Mouse (Mus musculus) left cerebral cortex, adult 9 months (tissue): ENCODE measurements around the gene Enpp1.

ENCODE experiments used
- DNase-seq, 2 experiments: peaks; one replicate each; pipeline ENCODE4 v3.0.0; 2022; ENCODE audit warnings: low spot score in 2 of 2

The Enpp1 gene

DNA sequence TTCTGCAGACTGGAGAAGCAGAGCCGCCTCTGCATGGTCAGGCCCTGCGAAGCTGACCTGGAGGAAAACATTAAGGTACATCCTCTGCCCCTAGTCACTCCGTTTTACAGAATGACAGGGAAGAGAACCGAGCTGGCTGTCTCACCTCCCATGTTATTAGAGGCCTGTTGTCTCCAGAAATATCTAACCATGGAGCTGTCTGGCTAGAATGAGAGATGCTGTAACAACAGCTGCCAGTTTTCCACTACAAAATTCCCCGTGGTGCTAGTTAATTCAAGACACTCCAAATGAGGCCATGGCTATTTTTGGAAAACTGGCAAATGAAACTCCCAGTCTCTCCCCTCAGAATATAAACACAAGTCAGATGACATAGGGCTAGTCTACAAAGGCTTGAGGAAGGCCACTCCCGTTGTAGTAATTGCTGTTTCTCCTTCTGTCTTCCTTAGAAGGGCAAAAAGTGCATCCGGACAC is 115.1 kb downstream of the Enpp1 start:
- DNase-seq, result no peak

DNA sequence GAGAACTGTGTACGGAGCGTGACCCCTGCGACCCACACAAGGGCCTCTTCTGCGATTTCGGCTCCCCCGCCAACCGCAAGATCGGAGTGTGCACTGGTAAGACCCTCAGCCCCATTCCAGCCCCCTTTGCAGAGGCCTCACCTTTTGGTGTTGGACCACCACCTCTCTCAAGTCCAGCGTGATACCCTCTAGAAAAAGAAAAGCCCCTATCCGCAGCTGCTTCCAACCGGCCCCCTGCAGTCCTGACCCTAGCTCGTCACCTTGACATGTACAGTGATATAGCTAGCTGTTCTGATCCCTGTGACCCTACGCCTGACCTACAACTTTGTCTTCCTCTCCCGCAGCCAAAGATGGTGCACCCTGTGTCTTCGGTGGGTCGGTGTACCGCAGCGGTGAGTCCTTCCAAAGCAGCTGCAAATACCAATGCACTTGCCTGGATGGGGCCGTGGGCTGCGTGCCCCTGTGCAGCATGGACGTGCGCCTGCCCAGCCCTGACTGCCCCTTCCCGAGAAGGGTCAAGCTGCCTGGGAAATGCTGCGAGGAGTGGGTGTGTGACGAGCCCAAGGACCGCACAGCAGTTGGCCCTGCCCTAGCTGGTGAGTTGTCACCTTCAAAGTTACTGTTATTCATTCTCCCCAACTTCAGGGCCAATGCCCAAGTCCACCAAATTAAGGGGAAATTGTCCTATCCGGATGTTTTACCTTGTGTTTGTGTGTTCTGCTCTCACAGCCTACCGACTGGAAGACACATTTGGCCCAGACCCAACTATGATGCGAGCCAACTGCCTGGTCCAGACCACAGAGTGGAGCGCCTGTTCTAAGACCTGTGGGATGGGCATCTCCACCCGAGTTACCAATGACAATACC is 115.7 kb downstream of the Enpp1 start:
- no peak for DNase-seq

DNA sequence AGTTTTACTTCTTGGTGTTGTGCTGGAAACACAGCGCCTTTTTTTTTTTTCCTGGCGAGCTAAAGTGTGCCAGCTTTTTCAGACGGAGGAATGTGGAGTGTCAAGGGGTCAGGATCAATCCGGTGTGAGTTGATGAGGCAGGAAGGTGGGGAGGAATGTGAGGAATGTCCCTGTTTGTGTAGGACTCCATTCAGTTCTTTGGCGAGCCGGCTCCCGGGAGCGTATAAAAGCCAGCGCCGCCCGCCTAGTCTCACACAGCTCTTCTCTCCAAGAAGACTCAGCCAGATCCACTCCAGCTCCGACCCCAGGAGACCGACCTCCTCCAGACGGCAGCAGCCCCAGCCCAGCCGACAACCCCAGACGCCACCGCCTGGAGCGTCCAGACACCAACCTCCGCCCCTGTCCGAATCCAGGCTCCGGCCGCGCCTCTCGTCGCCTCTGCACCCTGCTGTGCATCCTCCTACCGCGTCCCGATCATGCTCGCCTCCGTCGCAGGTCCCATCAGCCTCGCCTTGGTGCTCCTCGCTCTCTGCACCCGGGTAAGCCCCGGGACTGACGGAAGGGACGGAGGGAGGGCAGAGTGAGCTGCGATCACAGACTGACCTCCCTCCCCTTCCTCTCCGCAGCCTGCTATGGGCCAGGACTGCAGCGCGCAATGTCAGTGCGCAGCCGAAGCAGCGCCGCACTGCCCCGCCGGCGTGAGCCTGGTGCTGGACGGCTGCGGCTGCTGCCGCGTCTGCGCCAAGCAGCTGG is 116.5 kb downstream of the Enpp1 start, which contains the start of gene Ccn2:
Gene Ccn2, plus strand, starts transcription at position 193 of the 753 bp plus-strand sequence.
- peak in 1 of 2 experiments; percentile 32 for DNase-seq

DNA sequence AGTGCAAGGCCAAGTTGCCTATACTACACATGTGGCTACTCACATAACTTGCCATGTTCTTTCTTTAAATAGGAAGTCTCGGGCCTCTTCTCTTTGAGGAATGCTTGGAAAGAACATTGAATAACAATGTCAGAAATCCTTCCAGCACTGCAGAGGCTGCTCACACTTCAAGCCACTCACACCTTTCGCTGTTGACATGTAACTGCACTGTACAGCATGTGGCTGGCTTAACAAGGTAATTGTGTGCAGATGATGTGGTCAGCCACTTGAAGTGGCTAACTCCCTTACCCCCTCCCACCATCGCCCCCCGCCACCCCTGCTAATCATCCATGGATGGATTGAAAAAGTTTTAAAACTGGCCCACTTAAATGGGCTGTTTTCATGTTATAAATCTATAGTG is 118.4 kb downstream of the Enpp1 start:
- no peak for DNase-seq

DNA sequence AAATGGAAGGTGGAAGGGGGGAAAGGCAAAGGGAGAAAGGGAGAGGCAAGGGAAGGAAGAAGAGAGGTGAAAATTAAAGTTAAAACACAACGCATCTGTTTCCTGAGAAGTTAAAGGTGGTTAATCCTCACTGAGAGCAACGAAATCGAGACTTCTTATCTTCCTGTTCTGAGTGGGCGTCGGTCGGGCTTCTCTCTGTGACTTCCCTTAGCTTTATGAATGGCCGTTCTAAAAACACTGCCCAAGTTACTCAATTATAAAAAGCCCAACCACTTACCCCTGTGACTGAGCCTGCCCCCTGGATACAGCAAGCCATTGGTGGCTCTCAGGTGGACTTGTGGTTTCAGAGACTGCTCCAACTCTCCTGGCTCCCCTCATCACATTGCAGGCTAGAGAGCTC is 119.0 kb downstream of the Enpp1 start:
- DNase-seq, result no peak

DNA sequence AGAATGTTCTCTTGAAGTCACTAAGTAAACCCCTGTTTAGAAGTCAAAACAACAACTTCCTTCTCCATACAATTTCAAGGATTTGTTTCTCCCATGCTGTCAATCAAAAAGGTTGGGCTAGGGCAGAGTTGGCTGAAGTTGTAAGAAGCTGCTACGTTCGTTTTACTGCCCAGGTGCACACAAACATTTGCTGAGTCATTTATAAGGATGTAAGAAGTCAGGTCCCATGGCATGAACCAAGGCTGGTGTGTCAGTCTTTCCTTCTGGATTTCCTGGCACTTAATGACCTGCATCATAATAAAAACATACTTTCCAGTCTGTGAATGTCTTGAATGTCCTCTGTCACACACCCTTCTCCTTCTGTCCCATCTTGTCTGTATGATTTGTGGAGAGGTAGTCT is 119.6 kb downstream of the Enpp1 start:
- no peak for DNase-seq

DNA sequence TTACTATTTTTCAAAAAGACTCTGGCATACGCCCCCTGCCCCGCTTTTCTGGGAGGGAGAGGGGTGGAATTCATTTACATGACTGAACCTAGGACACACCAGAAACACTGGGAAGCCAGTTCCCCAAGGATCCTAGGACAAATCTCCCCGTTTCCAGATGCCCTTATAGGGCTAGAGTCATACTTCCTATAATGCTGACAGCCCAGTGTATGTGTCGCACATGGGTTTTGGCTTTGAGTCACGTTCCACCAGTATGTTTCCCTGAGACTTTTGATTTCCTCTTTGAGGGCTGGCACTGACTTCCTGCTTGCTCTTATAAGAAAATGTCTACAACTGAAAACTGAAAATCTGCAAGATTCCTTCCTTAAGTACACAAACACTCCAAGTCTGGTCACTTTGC is 120.2 kb downstream of the Enpp1 start:
- no peak for DNase-seq

DNA sequence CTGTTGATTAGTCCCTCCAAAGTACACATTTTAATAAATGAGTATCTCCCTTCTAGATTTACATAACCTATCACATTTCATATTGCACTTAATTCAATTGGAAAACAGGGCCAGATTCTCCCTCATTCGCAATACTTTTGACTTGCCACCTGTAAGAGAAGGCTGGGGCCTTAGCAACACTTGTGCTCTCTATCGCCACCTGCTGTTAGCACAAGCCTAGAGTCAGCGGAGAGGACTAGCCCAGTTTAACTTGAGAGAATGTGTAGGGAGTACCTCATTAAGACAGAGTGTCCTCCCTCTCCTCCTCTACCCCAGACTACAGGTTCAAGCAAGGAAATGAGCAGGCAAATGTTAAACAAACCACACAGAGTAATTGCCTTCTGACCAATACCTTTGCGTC is 120.8 kb downstream of the Enpp1 start:
- DNase-seq, result peak in 1 of 2 experiments; percentile 81

DNA sequence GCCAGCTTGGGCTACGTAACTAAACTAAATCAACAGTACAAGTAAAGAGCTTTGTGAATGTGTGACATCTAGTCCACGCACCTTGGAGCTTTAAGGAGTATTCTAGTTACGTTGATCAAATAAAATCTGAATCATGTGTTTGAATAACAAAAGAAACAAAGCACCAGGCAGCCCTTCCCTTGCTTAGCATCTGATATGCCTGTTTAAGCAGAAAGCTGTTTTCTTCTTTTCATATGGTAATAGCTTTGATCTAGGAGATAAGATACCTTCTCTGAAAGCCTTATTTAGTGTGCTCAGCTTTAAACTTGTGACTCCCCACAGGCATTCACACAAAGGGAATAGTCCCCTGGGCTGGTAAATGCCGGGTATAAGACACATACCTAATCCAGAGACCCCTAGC is 121.4 kb downstream of the Enpp1 start:
- DNase-seq, result no peak

DNA sequence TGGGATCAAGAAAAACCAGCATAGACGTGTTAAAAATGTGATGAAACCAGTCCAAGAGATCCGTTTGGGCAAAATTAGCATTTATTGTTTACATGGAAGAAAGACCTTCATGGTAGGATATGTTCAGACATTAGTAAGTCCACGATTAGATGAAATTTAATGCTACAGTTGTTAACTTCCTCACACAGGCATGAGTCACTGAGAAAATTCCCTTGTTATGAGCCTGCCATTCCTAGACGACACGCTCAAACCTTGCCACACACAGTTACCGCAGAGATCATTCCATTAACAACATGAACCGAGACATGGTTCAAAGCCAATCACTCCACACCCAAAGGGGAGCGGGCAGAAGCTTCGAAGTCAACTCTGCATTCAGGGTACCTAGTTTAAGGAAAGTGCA is 122.7 kb downstream of the Enpp1 start:
- DNase-seq, result no peak

DNA sequence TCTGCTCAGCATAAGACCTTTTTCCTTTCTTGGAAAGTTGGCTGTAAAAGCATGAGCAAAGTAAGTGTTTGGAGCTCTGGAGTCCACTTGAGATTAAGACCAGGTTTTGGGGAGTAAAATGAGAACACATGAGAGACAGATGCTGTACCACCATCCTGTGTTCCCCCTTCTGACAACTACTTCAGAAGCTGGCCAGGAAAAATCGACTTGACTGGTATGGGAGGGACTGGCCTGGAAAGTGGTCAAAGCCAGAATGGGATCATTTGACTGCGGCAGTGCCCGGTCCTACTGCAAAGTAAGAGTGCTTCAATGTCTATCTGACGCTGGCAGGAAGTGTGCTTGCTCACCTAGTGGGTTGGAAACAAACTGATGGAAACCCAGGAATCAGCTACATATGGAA is 123.1 kb downstream of the Enpp1 start:
- DNase-seq, result no peak
